Mouse (Mus musculus) adrenal gland, postnatal 25 days (tissue): ENCODE data around the gene Fev. TPM values are rescaled to one million over a fixed set of nuclear protein-coding genes. Genes with fewer than 3 reads are reported as not detected.

Source experiments
- microRNA-seq, 2 experiments: library from miRNA; unstranded; fragments of <30 nt; microRNA quantifications; one replicate each; pipeline ENCODE4 v1.2.0; 2021
- total RNA-seq: library from RNA; stranded (reverse); gene quantifications from 2 replicates; pipeline ENCODE4 v1.2.3, GENCODE M21; 2021

Gene Fev
- total RNA-seq, 1 experiment from 2014 or later = 1.8 TPM

Small RNA genes lying within 50 kb of the gene (microRNA-seq; reads per million reads assigned to microRNA genes)
- 46,841 to 49,072 reads per million in 2 experiments for gene Mir375

Other genes starting within 250 kb of the Fev start
- gene Ttll4, start 223.7 kb downstream of the Fev start, total RNA-seq = 22.0 and 26.5 TPM in 2 replicates
- gene Cyp27a1, start 171.8 kb downstream of the Fev start, total RNA-seq = 15.5 and 16.1 TPM in 2 replicates
- gene Prkag3, start 136.2 kb downstream of the Fev start, total RNA-seq = not detected in 2 replicates
- 1.8 and 2.5 TPM in 2 replicates for gene Wnt6, start 113.5 kb downstream of the Fev start, total RNA-seq
- gene Wnt10a, start 93.9 kb downstream of the Fev start, total RNA-seq = 0.27 TPM in 1 of 2 replicates, not detected in the other
- 4.3 and 5.1 TPM in 2 replicates for gene Cdk5r2, start 30.5 kb downstream of the Fev start, total RNA-seq
- gene Cryba2, start 7.7 kb upstream of the Fev start, total RNA-seq = 2.2 TPM in 1 of 2 replicates, not detected in the other
- gene Cfap65, start 50.2 kb upstream of the Fev start, total RNA-seq = 0.06 TPM in 1 of 2 replicates, not detected in the other
- 0.24 TPM in 1 of 2 replicates, not detected in the other for gene Ihh, start 66.3 kb upstream of the Fev start, total RNA-seq
- 6.1 and 7.2 TPM in 2 replicates for gene Nhej1, start 239.8 kb upstream of the Fev start, total RNA-seq
- 0.58 and 1.0 TPM in 2 replicates for gene Slc23a3, start 248.5 kb upstream of the Fev start, total RNA-seq